Mouse (Mus musculus): Measurements from ENCODE around the gene Rgp1. TPM values are rescaled to one million over a fixed set of nuclear protein-coding genes. Genes with fewer than 3 reads are reported as not detected.
A peak's percentile ranks its signal among the peaks of the same experiment; 100 is the strongest.

Rgp1 gene
- polyA plus RNA-seq, 1 experiment from 2014 or later: 21.0 TPM

GRCm38 (mm10) chr4:43567140-43567539 is 11.4 kb upstream of the Rgp1 start:
- Histone ChIP-seq H3K36me3 (peaks cover 75% of the 10 kb centered on the region), H3K27me3 (ENCODE audit: low read depth, poor library complexity, severe bottlenecking) (no peaks in the 10 kb centered on the region), H3K27ac (replicated peaks) (no peak overlapping the region), H3K4me1 (peaks cover 10% of the 10 kb centered on the region), H3K9me3 (replicated peaks) (no peaks in the 10 kb centered on the region), H3K4me3 (no peak overlapping the region)
- DNase-seq (ENCODE audit: low spot score): no peak
- WGBS: 96% methylated on average over 9 of the region's 9 CpGs

- no peak for DNase-seq (ENCODE audit: low spot score)
- no peaks in the 10 kb centered on the region for H3K9me3 ChIP-seq (replicated peaks)
- no peak overlapping the region for H3K27ac ChIP-seq (replicated peaks)
- no peak overlapping the region for H3K4me3 ChIP-seq
- H3K4me1 ChIP-seq: peaks cover 17% of the 10 kb centered on the region
- H3K36me3 ChIP-seq: peaks cover 88% of the 10 kb centered on the region
- 89% methylated on average over 6 of the region's 6 CpGs for WGBS
- no peaks in the 10 kb centered on the region for H3K27me3 ChIP-seq (ENCODE audit: low read depth, poor library complexity, severe bottlenecking)
Measured at GRCm38 (mm10) chr4:43571395-43572045, 7.0 kb upstream of the Rgp1 start.

- H3K27me3 ChIP-seq (ENCODE audit: low read depth, poor library complexity, severe bottlenecking): no peaks in the 10 kb centered on the region
- no peak overlapping the region for H3K27ac ChIP-seq (replicated peaks)
- 95% methylated on average over 4 of the region's 4 CpGs for WGBS
- DNase-seq (ENCODE audit: low spot score): no peak
- H3K4me3 ChIP-seq: no peak overlapping the region
- H3K9me3 ChIP-seq (replicated peaks): no peaks in the 10 kb centered on the region
- H3K4me1 ChIP-seq: peaks cover 35% of the 10 kb centered on the region
- peaks cover 68% of the 10 kb centered on the region for H3K36me3 ChIP-seq
Measured at GRCm38 (mm10) chr4:43573561-43573960, 5.0 kb upstream of the Rgp1 start.

- DNase-seq (ENCODE audit: low spot score): no peak
- 73% methylated on average over 2 of the region's 2 CpGs for WGBS
- Histone ChIP-seq H3K36me3 (peaks cover 52% of the 10 kb centered on the region), H3K9me3 (replicated peaks) (no peaks in the 10 kb centered on the region), H3K27me3 (ENCODE audit: low read depth, poor library complexity, severe bottlenecking) (no peaks in the 10 kb centered on the region), H3K4me3 (peak overlapping the region; percentile 11; the same call in 1 of the 2 replicates), H3K27ac (replicated peaks) (no peak overlapping the region), H3K4me1 (peaks cover 44% of the 10 kb centered on the region)
Measured at GRCm38 (mm10) chr4:43575356-43575755, 3.2 kb upstream of the Rgp1 start.

- H3K4me3 ChIP-seq: peak overlapping the region; percentile 93
- peaks cover 52% of the 10 kb centered on the region for H3K36me3 ChIP-seq
- peaks cover 44% of the 10 kb centered on the region for H3K4me1 ChIP-seq
- H3K27ac ChIP-seq (replicated peaks): no peak overlapping the region
- no peaks in the 10 kb centered on the region for H3K27me3 ChIP-seq (ENCODE audit: low read depth, poor library complexity, severe bottlenecking)
- no peaks in the 10 kb centered on the region for H3K9me3 ChIP-seq (replicated peaks)
- no peak for DNase-seq (ENCODE audit: low spot score)
- WGBS: 66% methylated on average over 8 of the region's 8 CpGs
Measured at GRCm38 (mm10) chr4:43577237-43577881, 1.2 kb upstream of the Rgp1 start.

GRCm38 (mm10) chr4:43579256-43579655 is 741 bp downstream of the Rgp1 start:
- H3K4me1 ChIP-seq: peaks cover 44% of the 10 kb centered on the region

GRCm38 (mm10) chr4:43579731-43580130 is 1.2 kb downstream of the Rgp1 start:
- no peak for DNase-seq (ENCODE audit: low spot score)
- Histone ChIP-seq H3K4me3 (peak overlapping the region; percentile 93), H3K27ac (replicated peaks) (peak overlapping the region; percentile 94; the same call in 1 of the 2 replicates), H3K36me3 (peaks cover 56% of the 10 kb centered on the region), H3K27me3 (ENCODE audit: low read depth, poor library complexity, severe bottlenecking) (no peaks in the 10 kb centered on the region), H3K9me3 (replicated peaks) (no peaks in the 10 kb centered on the region), H3K4me1 (peaks cover 48% of the 10 kb centered on the region)
- 87% methylated on average over 6 of the region's 6 CpGs for WGBS

More at GRCm38 (mm10) chr4:43579256-43579655, 741 bp downstream of the Rgp1 start:
- peak overlapping the region; percentile 94 for H3K27ac ChIP-seq (replicated peaks)
- 11% methylated on average over 10 of the region's 10 CpGs for WGBS
- H3K27me3 ChIP-seq (ENCODE audit: low read depth, poor library complexity, severe bottlenecking): no peaks in the 10 kb centered on the region
- H3K9me3 ChIP-seq (replicated peaks): no peaks in the 10 kb centered on the region
- H3K36me3 ChIP-seq: peaks cover 52% of the 10 kb centered on the region
- DNase-seq (ENCODE audit: low spot score): no peak
- H3K4me3 ChIP-seq: peak overlapping the region; percentile 93

GRCm38 (mm10) chr4:43580721-43581120 is 2.2 kb downstream of the Rgp1 start:
- H3K27me3 ChIP-seq (ENCODE audit: low read depth, poor library complexity, severe bottlenecking): no peaks in the 10 kb centered on the region
- 95% methylated on average over 5 of the region's 5 CpGs for WGBS
- peaks cover 54% of the 10 kb centered on the region for H3K36me3 ChIP-seq
- H3K9me3 ChIP-seq (replicated peaks): no peaks in the 10 kb centered on the region
- peaks cover 49% of the 10 kb centered on the region for H3K4me1 ChIP-seq
- no peak overlapping the region for H3K4me3 ChIP-seq
- no peak overlapping the region for H3K27ac ChIP-seq (replicated peaks)
- no peak for DNase-seq (ENCODE audit: low spot score)

GRCm38 (mm10) chr4:43581381-43581780 is 2.9 kb downstream of the Rgp1 start:
- H3K27ac ChIP-seq (replicated peaks): no peak overlapping the region
- H3K36me3 ChIP-seq: peaks cover 51% of the 10 kb centered on the region
- no peaks in the 10 kb centered on the region for H3K9me3 ChIP-seq (replicated peaks)
- no peak overlapping the region for H3K4me3 ChIP-seq
- H3K27me3 ChIP-seq (ENCODE audit: low read depth, poor library complexity, severe bottlenecking): no peaks in the 10 kb centered on the region
- no peak for DNase-seq (ENCODE audit: low spot score)
- 97% methylated on average over 12 of the region's 12 CpGs for WGBS
- peaks cover 48% of the 10 kb centered on the region for H3K4me1 ChIP-seq

- WGBS: 93% methylated on average over 5 of the region's 5 CpGs
- H3K36me3 ChIP-seq: peaks cover 51% of the 10 kb centered on the region
Measured at GRCm38 (mm10) chr4:43582241-43582640, 3.7 kb downstream of the Rgp1 start.

GRCm38 (mm10) chr4:43583421-43583820 is 4.9 kb downstream of the Rgp1 start:
- H3K36me3 ChIP-seq: peaks cover 51% of the 10 kb centered on the region
- WGBS: 82% methylated on average over 7 of the region's 7 CpGs

More at GRCm38 (mm10) chr4:43582241-43582640, 3.7 kb downstream of the Rgp1 start:
- DNase-seq (ENCODE audit: low spot score): no peak
- Histone ChIP-seq H3K4me1 (peaks cover 42% of the 10 kb centered on the region), H3K27me3 (ENCODE audit: low read depth, poor library complexity, severe bottlenecking) (no peaks in the 10 kb centered on the region), H3K4me3 (no peak overlapping the region), H3K9me3 (replicated peaks) (no peaks in the 10 kb centered on the region), H3K27ac (replicated peaks) (no peak overlapping the region)

GRCm38 (mm10) chr4:43584444-43585416 is 6.2 kb downstream of the Rgp1 start, which contains the start of gene Msmp:
Gene Msmp, minus strand, starts transcription at chr4:43584494.
- no peak for DNase-seq (ENCODE audit: low spot score)
- no peak within 1 kb of the TSS for H3K27ac ChIP-seq (replicated peaks)
- no peaks in the 10 kb centered on the region for H3K9me3 ChIP-seq (replicated peaks)
- peaks cover 25% of the 10 kb centered on the region for H3K4me1 ChIP-seq
- WGBS: 65% methylated on average over 12 of the region's 12 CpGs
- no peak within 1 kb of the TSS; the same call in 1 of the 2 replicates for H3K4me3 ChIP-seq
- no peaks in the 10 kb centered on the region for H3K27me3 ChIP-seq (ENCODE audit: low read depth, poor library complexity, severe bottlenecking)
- H3K36me3 ChIP-seq: peaks cover 51% of the 10 kb centered on the region

More at GRCm38 (mm10) chr4:43583421-43583820, 4.9 kb downstream of the Rgp1 start:
- DNase-seq (ENCODE audit: low spot score): no peak
- peaks cover 32% of the 10 kb centered on the region for H3K4me1 ChIP-seq
- H3K9me3 ChIP-seq (replicated peaks): no peaks in the 10 kb centered on the region
- no peak overlapping the region for H3K4me3 ChIP-seq
- H3K27me3 ChIP-seq (ENCODE audit: low read depth, poor library complexity, severe bottlenecking): no peaks in the 10 kb centered on the region
- H3K27ac ChIP-seq (replicated peaks): no peak overlapping the region

Data from midbrain, embryonic 10.5 days (tissue).